Mouse (Mus musculus) lung, postnatal 14 days (tissue): ENCODE data around the gene Rhbdd1.
A peak's percentile ranks its signal among the peaks of the same experiment; 100 is the strongest.

Source experiments
- DNase-seq: peaks from one replicate; pipeline ENCODE4 v3.0.0; 2021

The Rhbdd1 gene

GRCm38 (mm10) chr1:82371636-82372428 is 55.6 kb downstream of the Rhbdd1 start:
- no peak for DNase-seq

- DNase-seq = no peak
Measured at GRCm38 (mm10) chr1:82373924-82374323, 57.7 kb downstream of the Rhbdd1 start.

- DNase-seq = no peak
Measured at GRCm38 (mm10) chr1:82374831-82375358, 58.6 kb downstream of the Rhbdd1 start.

GRCm38 (mm10) chr1:82375452-82375851 is 59.2 kb downstream of the Rhbdd1 start:
- DNase-seq = no peak

DNA sequence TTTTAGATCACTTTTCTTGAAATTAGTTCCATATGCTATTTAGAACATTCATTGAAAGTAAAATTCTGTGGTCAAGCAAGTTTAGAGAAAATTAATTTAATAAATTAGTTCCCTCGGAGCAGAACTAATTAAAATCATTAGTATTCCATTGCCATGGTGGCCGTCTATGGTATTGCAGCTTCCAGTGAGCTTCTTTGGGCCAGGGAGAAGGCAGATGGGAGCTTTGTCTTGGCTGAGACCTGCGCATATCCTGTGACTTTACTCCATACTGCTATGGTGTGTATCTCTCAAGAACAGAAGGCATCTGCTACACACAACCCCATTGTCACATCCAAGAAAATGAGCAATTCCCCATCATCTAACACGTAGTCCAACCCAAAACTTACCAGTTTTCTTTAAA is 65.7 kb downstream of the Rhbdd1 start:
- no peak for DNase-seq

GRCm38 (mm10) chr1:82384106-82384505 is 67.9 kb downstream of the Rhbdd1 start:
- DNase-seq = no peak

DNA sequence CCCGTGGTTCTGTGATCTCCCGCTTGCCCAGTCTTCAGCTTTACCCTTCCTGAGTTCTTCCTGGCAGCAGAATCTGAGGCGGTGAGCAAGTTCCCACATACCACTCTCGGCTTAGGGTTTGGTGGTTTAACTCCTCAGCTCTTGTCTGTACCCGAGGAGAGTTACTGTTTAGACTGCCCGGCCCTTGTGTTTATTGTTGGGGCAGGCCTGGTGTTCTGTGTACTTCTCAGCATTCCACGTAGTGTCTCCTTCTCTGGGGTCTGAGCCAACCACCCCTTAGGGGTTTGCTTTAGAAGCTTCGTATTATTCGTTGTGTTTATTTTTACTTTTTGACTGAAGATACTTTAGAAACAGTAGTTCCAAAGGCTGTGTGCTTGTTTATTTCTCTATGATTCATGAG is 68.8 kb downstream of the Rhbdd1 start:
- DNase-seq = no peak

DNA sequence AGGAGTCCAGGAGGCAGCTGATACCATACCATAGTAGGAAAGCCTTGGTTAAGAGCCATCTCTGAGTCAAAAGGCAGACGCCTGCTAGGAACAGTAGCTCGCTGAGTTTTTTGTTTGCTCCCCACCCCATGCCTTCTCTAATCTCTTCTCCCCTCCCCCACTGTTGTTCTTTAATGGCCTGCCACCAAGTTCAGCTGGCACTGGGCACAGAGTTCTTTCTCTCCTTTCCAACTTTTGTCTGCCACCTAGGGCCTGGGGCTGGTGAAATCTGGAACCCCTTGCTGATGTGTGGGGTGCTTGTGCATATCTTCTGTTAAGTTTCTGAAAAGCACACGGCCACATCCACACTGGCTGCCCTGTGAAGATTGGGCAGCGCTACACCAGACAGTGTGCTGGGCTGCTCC is 69.6 kb downstream of the Rhbdd1 start:
- DNase-seq = no peak

DNA sequence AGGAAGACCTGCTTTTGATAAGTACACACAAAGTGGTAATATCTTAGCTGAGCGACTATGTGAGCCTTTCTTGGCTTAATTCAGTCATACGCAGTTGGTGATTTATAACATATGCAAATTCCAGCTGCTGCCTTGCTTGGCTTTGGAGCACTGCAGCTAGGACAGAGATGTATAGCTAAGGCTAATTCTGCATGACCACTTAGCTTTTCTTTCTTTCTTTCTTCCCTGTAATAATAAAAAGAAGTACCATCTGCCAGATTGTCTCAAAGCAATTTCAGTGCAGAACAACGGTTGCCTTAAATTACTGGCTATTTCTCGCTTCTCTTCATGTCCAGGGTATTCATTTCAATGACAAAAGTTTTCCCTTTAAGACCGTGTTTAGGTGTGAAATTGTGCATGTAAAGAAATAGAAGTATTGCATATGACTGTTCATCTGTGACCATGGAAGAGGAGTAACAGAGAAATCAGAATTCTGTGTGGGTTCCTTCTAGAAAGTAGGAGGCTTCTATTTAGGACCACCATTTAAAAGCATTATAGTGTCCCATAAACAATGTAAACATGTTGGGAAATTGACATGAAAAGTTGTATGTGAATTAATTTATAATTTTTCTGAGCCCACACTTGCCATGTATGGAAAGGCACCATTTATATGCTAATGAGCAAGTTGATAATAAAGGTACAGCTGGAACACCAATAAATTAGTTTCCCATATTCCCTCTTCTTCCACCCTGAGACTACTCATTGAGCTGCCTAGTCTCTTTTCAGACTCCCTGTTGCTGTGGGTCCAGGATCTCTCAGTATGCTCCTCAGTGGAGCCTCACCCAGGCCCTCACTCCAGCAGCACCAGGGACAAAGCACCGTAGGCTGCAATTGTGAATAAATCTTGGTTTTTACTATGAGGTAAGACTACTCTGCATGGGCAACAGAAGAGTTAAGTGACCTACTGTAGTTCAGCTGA is 70.8 kb downstream of the Rhbdd1 start:
- DNase-seq = no peak

DNA sequence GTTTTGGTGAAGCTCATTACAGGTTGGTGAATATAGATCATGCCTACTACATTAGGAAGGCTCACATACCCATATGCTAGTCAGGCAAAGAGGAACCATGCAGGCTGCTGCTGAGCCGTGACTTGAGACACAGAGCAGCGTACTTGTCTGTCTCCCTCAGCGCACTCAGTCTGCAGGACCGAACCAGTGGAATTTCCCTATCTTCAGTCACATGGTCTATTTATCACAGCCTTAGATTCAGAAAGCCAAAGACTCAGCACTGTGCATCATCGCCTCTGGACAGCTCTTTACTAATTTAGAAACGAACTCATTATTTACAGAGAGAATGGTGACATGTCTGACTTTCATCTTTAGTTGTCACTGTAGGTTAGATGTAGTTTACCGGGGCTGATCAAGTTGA is 73.1 kb downstream of the Rhbdd1 start:
- DNase-seq = no peak

DNA sequence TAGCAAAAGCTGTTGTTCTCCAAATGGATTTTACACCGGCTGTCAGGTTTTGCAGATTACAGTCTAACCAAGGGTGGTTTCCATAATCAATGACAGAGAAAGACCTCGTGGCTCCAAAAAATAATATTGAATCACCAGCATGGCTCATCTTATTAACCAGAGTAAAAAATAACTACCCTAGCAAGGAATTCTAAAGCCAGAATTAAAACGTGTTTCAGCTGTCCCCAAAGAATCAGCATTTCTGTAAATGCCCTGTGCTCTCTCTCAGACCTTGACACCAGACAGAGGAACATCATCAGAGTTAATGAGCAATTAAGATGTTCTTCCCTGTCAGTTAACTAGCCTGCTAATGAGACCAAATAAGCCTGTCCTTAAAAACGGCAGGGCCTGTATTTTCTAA is 79.1 kb downstream of the Rhbdd1 start:
- no peak for DNase-seq

DNA sequence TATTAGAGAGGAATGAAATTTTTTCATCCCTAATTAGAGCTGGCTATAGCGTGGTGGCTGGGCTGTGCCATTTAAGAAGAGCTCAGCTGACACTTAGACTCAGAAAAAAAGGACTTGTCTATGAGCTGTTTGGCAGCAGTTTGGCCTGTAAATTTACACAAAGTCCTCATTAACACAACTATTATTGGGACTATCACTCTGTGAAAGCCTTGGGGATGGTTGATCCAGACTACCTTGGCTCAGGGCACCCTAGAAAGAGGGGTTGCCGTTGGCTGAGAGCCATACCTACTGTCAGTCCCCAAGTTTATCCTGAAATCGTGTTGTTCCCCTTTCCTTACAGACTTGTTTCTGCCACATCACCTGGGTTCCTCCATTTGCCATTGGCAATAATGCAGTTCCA is 91.5 kb downstream of the Rhbdd1 start:
- DNase-seq = no peak

DNA sequence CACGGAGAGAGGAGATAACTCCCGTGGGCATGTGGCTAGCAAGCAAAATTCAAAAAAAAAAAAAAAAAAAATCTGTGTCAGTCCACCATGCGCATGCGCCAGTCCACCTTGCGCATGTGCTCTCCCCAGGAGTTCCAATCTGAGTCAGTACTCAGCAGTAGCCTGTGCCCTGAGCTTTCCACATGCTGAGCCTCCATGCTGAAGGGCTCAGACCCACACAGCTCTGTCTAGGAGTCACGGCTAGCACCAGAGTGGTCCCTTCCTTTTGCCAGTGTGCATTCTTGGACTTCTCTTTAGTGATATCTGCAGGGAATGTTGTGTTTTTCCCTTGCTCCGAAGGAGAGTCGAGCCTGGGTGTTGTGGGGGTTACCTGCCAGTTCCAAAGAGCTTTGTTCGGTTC is 93.0 kb downstream of the Rhbdd1 start:
- DNase-seq = no peak

DNA sequence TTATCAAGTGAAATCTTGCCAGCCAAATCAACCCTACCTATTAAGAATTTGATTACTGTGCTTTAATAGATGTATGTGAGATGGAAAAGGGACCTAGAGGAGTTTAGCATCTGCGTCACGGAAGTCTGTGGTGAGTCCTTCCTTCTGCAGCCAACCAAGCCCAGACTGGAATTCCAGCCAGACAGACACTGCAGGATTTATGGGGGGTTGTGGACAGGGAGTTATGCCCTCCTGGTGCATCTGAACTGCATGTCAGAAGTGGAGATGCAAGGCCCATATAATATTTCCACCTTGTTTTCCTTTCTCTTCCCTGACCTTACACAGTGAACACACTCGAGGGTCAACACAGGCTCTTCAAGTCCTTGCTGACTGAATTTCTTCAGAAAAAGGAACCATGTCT is 94.3 kb downstream of the Rhbdd1 start:
- no peak for DNase-seq

DNA sequence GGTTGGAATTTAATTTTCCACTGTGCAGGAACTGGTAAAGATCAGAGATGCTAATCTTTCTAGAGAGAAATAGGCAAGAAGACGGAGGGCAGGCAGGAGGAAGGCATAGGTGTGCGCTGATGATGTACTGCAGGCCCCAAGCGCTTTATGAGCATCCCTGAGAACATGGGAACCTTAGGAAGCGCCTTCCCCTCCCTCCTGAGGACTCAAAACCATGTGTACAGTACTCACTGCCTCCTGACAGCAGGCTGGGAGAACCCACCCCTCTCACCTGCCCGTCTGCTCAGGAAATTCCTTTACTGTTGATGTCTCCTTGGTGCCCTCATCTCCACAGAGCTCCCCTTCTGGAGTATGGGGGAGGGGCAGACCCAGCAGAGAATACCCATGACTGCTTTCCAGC is 95.3 kb downstream of the Rhbdd1 start:
- no peak for DNase-seq

DNA sequence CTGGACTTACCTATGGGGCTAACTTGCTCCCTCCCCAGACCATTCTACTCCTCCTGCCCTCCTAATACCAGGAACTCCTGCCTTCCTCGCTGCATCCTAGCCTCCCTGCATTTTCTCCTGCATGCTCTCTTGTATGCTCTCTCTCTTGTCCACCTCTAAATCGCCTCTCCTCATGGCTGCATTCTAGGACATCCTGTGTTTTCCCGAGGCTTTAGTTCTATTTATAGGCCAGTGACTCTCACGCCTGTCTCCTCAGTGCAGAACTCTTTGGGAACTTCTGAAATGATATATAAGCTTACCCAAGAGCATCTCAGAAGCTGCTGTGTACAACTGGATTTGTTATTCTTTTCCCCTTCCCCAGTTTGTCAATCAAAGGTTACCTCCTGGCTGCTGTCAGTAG is 95.8 kb downstream of the Rhbdd1 start:
- DNase-seq = no peak

DNA sequence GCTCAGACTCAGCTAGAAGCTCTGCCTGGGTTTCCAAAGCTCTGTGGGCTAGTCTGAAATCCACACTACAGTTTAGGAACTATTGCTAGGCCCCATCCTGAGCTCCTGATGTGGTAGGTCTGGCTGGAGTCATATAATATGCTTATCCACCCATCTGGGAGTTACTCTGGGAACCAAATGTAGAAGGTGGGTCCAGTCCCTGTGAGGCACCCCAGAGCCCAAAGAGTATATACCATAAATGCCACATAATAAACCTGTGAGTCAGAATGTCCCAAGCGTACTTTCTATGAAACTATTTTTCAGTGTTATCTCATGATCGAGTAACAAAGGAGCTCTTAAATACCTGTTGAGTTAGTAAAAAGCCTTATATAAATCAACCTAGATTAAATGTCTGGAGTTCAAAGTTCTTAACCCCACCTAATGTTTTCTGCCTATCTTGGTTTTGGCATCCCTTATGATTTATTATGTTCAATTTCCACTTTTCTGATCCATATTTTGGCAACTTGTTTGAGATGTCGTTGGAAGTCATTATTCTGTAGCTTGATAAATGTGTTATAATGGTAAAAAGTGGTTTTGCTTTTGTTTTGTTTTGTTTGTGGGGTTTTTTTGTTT is 98.3 kb downstream of the Rhbdd1 start:
- no peak for DNase-seq

- DNase-seq = no peak
Measured at GRCm38 (mm10) chr1:82415641-82416040, 99.4 kb downstream of the Rhbdd1 start.

GRCm38 (mm10) chr1:82427729-82428128 is 111.5 kb downstream of the Rhbdd1 start:
- no peak for DNase-seq

- DNase-seq = peak; percentile 77
Measured at GRCm38 (mm10) chr1:82429061-82429460, 112.8 kb downstream of the Rhbdd1 start.

DNA sequence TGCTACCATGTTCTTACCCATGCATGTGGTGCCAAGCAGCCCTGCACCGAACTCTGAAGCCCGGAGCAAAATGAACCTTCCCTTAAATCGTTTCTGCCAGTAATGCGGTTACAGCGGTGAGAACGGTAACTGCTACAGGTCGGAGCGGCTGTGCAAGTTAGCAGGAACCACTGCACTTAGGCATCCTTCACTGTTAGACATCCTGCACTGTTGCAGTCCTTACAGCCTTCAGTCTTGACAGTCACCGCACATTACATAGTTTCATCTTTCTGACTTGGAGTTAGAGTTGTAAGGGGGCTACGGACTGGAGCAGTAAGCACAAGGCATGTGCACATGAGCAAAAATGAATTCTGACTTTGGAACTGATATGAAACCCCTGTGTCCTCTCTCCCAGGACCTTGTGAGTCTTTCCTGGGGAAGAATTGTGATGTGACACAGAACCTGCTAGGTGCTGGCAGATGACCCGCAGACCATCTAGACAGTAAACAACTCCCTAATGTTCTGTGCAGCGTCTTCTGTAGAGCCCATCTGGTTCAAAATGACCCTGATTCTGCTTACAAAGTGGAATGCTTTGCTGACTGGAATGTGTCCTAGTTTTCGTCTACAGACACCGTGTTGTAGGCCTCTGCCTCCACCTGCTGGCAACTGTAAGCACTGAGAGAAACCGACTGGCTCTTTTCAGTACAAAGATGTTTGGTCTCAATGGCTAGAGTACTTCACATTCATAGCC is 116.8 kb downstream of the Rhbdd1 start:
- DNase-seq = peak; percentile 73

DNA sequence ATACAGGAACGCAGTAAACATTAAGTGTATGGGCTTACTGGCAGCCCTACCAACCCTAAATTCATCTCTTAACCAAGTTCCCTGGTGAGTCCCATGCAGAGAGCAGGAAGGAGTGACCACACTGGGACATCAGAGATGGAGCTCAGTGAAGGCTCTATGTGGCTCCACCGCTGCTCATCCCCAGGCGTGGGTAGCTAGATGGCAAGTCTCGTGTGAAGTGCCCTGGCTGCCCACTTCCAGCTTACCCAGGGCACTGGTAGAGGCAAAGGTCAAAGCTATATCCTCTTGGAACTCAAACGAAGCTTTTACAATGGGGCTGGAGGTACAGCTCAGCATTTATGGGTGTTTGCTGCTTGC is 117.4 kb downstream of the Rhbdd1 start:
- no peak for DNase-seq

- no peak for DNase-seq
Measured at GRCm38 (mm10) chr1:82437273-82437672, 121.0 kb downstream of the Rhbdd1 start.
